Mouse (Mus musculus): ENCODE measurements at regions not wholly inside any gene's neighbourhood (a gene's known extent, or its start where the extent isn't known, plus 50 kb on each side); places are given as distances from the start of the nearest gene placed in this dataset.
A peak's percentile ranks its signal among the peaks of the same experiment; 100 is the strongest.

DNA sequence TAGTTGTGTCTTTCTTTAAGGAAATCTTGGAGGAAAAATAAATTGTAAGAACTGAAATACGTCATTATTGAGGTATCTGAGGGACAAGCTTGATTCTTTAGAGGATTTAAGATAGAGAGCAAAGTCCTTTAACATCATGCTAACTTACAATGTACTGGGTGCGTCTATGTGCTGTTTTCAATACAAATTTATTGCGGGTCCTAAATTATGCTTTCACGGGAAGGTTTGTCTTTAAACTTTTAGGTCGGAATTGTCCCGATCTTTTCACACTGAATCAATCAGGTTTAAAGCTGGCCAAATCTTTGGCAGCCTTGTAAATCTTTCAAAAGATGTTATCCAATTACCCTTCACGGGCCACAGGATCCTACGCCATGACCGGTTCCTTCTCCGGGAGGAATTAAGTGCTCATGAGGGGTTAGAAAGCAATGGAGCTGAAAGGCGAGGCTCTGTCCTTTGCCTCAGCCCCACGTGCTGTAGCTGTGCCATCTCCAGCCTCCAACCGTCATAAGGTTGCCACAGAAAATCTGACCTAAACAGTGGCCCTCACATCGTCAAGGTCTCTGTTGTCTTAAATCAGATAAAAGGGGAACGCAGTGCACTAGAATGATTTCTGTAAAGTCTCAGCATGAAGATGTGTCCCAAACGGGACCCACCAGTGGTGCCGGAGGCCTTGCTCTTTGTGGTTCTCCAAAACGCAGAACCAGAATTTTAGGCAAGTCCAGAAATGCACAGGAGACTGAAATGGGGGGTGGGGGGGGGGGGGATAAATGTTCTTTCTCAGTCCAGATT lies 235.6 kb upstream of the Gpc5 start:
- DNase-seq (ENCODE audit: extremely low spot score in 1 of 2, low spot score in 1 of 2) = no peak

- no peak for DNase-seq (ENCODE audit: extremely low spot score in 1 of 2, low spot score in 1 of 2)
These were observed 234.8 kb upstream of the Gpc5 start for GRCm38 (mm10) chr14:114857171-114857570.

DNA sequence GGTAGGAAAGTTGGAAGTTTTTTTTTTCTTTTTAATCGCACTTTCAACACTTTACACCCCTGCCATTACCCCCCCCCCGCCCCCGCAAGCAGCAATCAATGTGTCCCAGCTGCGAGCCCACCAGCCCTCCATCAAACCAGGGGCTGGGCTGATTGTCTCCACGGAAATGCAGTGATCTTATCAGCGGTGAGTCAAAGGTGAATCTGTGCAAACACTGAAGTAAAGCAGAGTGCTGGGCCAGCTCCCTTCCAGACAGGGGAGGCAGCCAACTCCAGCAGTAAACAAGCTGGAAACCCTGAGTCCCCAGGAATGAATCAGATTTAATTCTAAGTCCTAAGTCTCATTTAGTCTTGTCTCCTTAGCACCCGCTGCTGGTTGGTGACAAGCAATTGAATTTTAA lies 234.3 kb upstream of the Gpc5 start:
- no peak for DNase-seq (ENCODE audit: extremely low spot score in 1 of 2, low spot score in 1 of 2)

DNA sequence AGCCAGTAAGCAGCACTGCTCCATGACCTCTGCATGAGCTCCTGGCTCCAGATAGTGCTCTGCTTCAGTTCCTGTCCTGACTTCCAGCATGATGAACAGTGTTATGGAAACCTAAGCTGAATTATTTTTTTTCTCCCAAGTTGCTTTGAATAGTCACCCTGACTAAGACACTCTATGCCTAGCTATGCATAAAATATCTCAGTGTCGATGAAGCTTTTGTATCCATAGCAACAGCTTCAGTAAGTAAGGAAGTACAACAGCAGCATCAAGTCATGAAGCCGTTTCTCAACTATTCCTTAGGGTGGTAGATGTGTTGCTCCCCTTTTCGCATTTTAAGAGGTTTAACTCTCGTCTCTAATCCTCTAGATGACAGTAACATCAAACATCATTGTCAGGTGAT lies 228.4 kb upstream of the Gpc5 start:
- DNase-seq (ENCODE audit: extremely low spot score in 1 of 2, low spot score in 1 of 2) = no peak

DNA sequence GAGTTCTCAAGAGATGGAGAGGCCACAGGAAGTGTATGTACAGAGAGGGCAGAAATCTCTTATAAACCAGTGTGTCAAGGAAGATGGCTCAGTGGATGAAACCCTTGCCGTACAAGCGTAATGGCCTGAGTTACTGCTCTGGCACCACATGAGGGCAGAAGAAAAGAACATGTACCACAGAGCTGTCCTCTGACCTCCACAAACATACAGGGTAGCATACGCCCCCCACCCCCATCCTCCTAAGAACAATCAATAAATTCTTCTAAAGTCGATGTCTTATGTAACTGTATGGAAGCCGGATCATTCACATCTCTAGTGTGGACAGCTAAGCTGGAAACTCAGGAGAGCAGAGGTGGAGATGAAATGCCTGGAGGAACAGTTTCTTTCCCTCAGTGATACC lies 227.9 kb upstream of the Gpc5 start:
- no peak for DNase-seq (ENCODE audit: extremely low spot score in 1 of 2, low spot score in 1 of 2)

GRCm38 (mm10) chr14:114869233-114869632 lies 222.8 kb upstream of the Gpc5 start:
- no peak for DNase-seq (ENCODE audit: extremely low spot score in 1 of 2, low spot score in 1 of 2)

- no peak for DNase-seq (ENCODE audit: extremely low spot score in 1 of 2, low spot score in 1 of 2)
These were observed 216.9 kb upstream of the Gpc5 start for GRCm38 (mm10) chr14:114875101-114875500.

DNA sequence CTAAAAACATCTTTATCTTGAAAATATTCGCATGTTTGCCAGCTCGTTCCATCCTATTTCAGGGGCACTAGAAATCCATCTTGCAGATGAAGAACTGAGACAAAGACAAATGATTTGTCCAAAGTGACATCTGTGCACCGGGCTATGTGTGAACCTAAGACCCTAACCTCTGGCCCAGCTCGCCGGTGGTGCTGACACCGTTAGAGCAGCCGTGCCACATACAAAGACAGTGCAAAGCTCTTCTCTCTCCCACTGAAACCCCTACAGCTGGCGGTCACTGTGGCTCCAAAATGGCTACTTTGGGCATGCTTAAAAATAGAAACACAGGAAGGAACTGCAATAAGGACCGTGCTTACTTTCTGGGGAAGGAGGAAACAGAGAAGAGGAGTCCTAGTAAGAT lies 215.6 kb upstream of the Gpc5 start:
- no peak for DNase-seq (ENCODE audit: extremely low spot score in 1 of 2, low spot score in 1 of 2)

GRCm38 (mm10) chr14:114877477-114877876 lies 214.5 kb upstream of the Gpc5 start:
- DNase-seq (ENCODE audit: extremely low spot score in 1 of 2, low spot score in 1 of 2) = no peak

GRCm38 (mm10) chr14:114880291-114880690 lies 211.7 kb upstream of the Gpc5 start:
- DNase-seq (ENCODE audit: extremely low spot score in 1 of 2, low spot score in 1 of 2) = no peak

- no peak for DNase-seq (ENCODE audit: extremely low spot score in 1 of 2, low spot score in 1 of 2)
These were observed 187.9 kb upstream of the Gpc5 start for GRCm38 (mm10) chr14:114904109-114904508.

GRCm38 (mm10) chr14:114912271-114912670 lies 179.7 kb upstream of the Gpc5 start:
- no peak for DNase-seq (ENCODE audit: extremely low spot score in 1 of 2, low spot score in 1 of 2)

DNA sequence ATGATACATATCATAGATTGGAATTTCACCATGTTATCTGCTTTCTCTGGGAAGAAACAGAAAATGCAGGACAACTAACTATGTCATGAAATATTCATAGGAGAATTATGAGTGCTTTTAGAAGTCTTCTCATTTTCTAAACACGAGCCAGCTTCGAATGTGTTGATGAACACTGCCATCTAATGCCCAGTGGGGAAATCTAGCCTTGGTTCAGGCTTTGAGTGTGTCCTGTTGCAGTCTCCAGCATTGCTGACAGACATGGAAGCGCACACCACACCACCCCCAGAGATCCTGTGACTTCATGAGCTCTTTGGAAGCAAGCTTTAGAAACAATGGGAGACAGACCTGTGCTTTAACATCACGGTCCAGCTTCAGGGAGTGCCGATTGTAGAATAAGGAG lies 178.8 kb upstream of the Gpc5 start:
- DNase-seq (ENCODE audit: extremely low spot score in 1 of 2, low spot score in 1 of 2) = peak; percentile 14 to 39

GRCm38 (mm10) chr14:114945744-114946143 lies 146.3 kb upstream of the Gpc5 start:
- no peak for DNase-seq (ENCODE audit: extremely low spot score in 1 of 2, low spot score in 1 of 2)

GRCm38 (mm10) chr14:114946321-114946720 lies 145.7 kb upstream of the Gpc5 start:
- no peak for DNase-seq (ENCODE audit: extremely low spot score in 1 of 2, low spot score in 1 of 2)

- DNase-seq (ENCODE audit: extremely low spot score in 1 of 2, low spot score in 1 of 2) = peak in 1 of 2 experiments; percentile 6
These were observed 143.5 kb upstream of the Gpc5 start for GRCm38 (mm10) chr14:114948341-114949155.

DNA sequence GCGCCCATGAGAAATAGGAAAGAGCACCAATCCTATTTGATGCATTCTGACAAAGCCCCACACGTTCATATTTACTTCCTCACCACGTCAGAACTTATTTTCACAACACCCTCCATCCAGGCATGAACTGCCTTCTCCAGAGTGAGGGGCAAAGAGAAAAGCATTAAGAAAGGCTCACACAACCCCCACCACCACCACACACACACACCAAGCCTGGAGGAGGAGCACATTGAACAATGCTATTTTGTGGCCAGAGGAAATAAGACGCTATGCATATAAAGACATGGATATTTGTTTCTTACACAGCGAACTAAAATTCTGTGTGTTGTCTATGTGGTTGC lies 142.9 kb upstream of the Gpc5 start:
- DNase-seq (ENCODE audit: extremely low spot score in 1 of 2, low spot score in 1 of 2) = no peak

DNA sequence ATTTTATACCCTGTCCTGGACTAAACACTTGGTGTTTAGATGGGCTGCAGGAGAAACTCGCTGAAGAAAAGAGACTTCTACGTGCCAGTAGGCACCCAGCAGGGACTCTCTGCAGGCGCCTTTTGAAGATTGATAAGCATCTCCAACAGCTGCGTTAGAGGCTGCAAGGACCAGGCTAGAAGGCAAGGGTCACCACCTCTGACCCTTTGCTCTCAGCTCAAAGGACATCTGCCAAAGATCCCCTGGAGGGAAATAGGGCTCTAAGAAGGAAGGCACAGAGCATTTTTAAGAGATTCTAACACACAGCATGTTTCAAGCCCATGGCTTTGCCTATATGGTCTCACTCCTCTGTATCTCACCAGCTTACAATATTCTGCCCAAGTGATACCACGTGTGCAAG lies 139.7 kb upstream of the Gpc5 start:
- DNase-seq (ENCODE audit: extremely low spot score in 1 of 2, low spot score in 1 of 2) = no peak

GRCm38 (mm10) chr14:114953070-114953665 lies 138.8 kb upstream of the Gpc5 start:
- DNase-seq (ENCODE audit: extremely low spot score in 1 of 2, low spot score in 1 of 2) = no peak

DNA sequence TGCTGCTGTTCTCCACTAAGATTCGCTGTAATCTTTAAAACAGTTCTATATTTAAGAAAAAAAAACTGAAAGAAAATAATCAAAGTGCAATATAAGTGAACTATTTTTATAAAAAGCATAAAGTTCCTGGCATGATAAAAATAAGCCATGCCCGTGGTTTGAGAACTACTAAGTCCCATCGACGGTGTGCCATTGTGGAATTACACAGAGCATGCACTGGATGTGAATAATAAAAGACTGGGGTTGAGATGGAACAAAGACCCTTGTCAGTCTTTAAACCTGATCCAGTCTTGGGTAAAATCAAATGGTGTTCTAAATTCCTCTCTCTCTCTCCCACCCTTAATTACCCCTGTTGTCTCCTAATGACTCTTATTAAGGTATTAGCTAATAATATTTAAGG lies 137.7 kb upstream of the Gpc5 start:
- DNase-seq (ENCODE audit: extremely low spot score in 1 of 2, low spot score in 1 of 2) = no peak

- DNase-seq (ENCODE audit: extremely low spot score in 1 of 2, low spot score in 1 of 2) = no peak
These were observed 136.4 kb upstream of the Gpc5 start for GRCm38 (mm10) chr14:114955572-114955971.

GRCm38 (mm10) chr14:114960273-114960672 lies 131.7 kb upstream of the Gpc5 start:
- DNase-seq (ENCODE audit: extremely low spot score in 1 of 2, low spot score in 1 of 2) = no peak

All from layer of hippocampus, postnatal 25 days (tissue).